8 mouse cellular contexts compared by ENCODE assay signal in genomic region chr14:34501447-34501803, GRCm38 (mm10). TPM values are rescaled to one million over a fixed set of nuclear protein-coding genes. Genes with fewer than 3 reads are reported as not detected.
DNase-seq lines count a peak whose midpoint lies in the region; ATAC-seq and TF ChIP-seq lines count a peak whose summit lies in the region.

No protein-coding gene starts in this region.

- peak overlapping the region; percentile 95 for H3K4me3 ChIP-seq in heart, embryonic 11.5 days (ENCODE audit: low read depth, low read length)
- peak overlapping the region; percentile 86 for H3K4me3 ChIP-seq in embryonic facial prominence, embryonic 15.5 days (replicated peaks)
- peak overlapping the region; percentile 94 for H3K4me3 ChIP-seq in limb, embryonic 14.5 days (replicated peaks; ENCODE audit: low read length)
- H3K4me3 ChIP-seq in stomach, embryonic 16.5 days (replicated peaks; ENCODE audit: low read length), result peak overlapping the region; percentile 94

- H3K4me2 ChIP-seq in heart, embryonic 11.5 days, result peak overlapping the region; percentile 72
- H3K4me2 ChIP-seq in embryonic facial prominence, embryonic 15.5 days (replicated peaks), result peak overlapping the region; percentile 51
- H3K4me2 ChIP-seq in limb, embryonic 14.5 days (replicated peaks; ENCODE audit: low read depth, low read length, severe bottlenecking), result peak overlapping the region; percentile 71
- H3K4me2 ChIP-seq in stomach, embryonic 16.5 days (ENCODE audit: low read depth, low read length), result peak overlapping the region; percentile 83

- ATAC-seq in heart, embryonic 11.5 days (replicated peaks; ENCODE audit: insufficient number of reproducible peaks, low FRiP score, low TSS enrichment), result no peak
- no peak for ATAC-seq in embryonic facial prominence, embryonic 15.5 days (ENCODE audit: insufficient number of reproducible peaks, low FRiP score, low TSS enrichment, low read depth)
- ATAC-seq in limb, embryonic 14.5 days (ENCODE audit: low FRiP score, low read depth), result no peak
- no peak for ATAC-seq in stomach, embryonic 16.5 days (ENCODE audit: insufficient read depth, low FRiP score)

- TF ChIP-seq POLR2A in limb, embryonic 14.5 days (IDR thresholded peaks at IDR 0.05; ENCODE audit: borderline replicate concordance, extremely low read depth, insufficient read depth, insufficient read length), result no peak

- peak overlapping the region; percentile 99 for H3K27ac ChIP-seq in heart, embryonic 11.5 days (ENCODE audit: low read depth, low read length)
- peak overlapping the region; percentile 96 for H3K27ac ChIP-seq in embryonic facial prominence, embryonic 15.5 days (replicated peaks)
- peak overlapping the region; percentile 100 for H3K27ac ChIP-seq in limb, embryonic 14.5 days (replicated peaks; ENCODE audit: low read depth, low read length)
- peak overlapping the region; percentile 97 for H3K27ac ChIP-seq in stomach, embryonic 16.5 days (ENCODE audit: low read length)

- WGBS in heart, embryonic 11.5 days (ENCODE audit: insufficient replicate concordance), result under 1% methylated on average over 16 of the region's 16 CpGs
- WGBS in embryonic facial prominence, embryonic 15.5 days, result under 1% methylated on average over 16 of the region's 16 CpGs
- WGBS in limb, embryonic 14.5 days, result under 1% methylated on average over 16 of the region's 16 CpGs
- WGBS in stomach, embryonic 16.5 days, result under 1% methylated on average over 16 of the region's 16 CpGs

- H3K9ac ChIP-seq in heart, embryonic 11.5 days (ENCODE audit: low read depth, low read length), result peak overlapping the region; percentile 100
- peak overlapping the region; percentile 93 for H3K9ac ChIP-seq in embryonic facial prominence, embryonic 15.5 days
- H3K9ac ChIP-seq in limb, embryonic 14.5 days (ENCODE audit: low read depth, low read length, severe bottlenecking), result peak overlapping the region; percentile 100
- peak overlapping the region; percentile 99 for H3K9ac ChIP-seq in stomach, embryonic 16.5 days (ENCODE audit: low read length)

- peaks cover 50% of the 10 kb centered on the region for H3K4me1 ChIP-seq in heart, embryonic 11.5 days (ENCODE audit: control insufficient read depth, insufficient read depth, low read length)
- peaks cover 40% of the 10 kb centered on the region for H3K4me1 ChIP-seq in embryonic facial prominence, embryonic 15.5 days
- peaks cover 29% of the 10 kb centered on the region for H3K4me1 ChIP-seq in limb, embryonic 14.5 days (ENCODE audit: control insufficient read depth, insufficient read depth, low read length)
- peaks cover 32% of the 10 kb centered on the region for H3K4me1 ChIP-seq in stomach, embryonic 16.5 days (ENCODE audit: control insufficient read depth, insufficient read depth, low read length)

- H3K27me3 ChIP-seq in heart, embryonic 11.5 days (ENCODE audit: control insufficient read depth, insufficient read depth, low read length), result no peaks in the 10 kb centered on the region
- H3K27me3 ChIP-seq in embryonic facial prominence, embryonic 15.5 days, result no peaks in the 10 kb centered on the region
- no peaks in the 10 kb centered on the region for H3K27me3 ChIP-seq in limb, embryonic 14.5 days (ENCODE audit: control insufficient read depth, insufficient read depth, low read length)
- H3K27me3 ChIP-seq in stomach, embryonic 16.5 days (ENCODE audit: control insufficient read depth, insufficient read depth, low read length), result no peaks in the 10 kb centered on the region

- H3K9me3 ChIP-seq in heart, embryonic 11.5 days (replicated peaks; ENCODE audit: control insufficient read depth, low read length), result no peaks in the 10 kb centered on the region
- no peaks in the 10 kb centered on the region for H3K9me3 ChIP-seq in embryonic facial prominence, embryonic 15.5 days (replicated peaks)
- H3K9me3 ChIP-seq in limb, embryonic 14.5 days (ENCODE audit: control insufficient read depth, low read length), result no peaks in the 10 kb centered on the region
- no peaks in the 10 kb centered on the region for H3K9me3 ChIP-seq in stomach, embryonic 16.5 days (replicated peaks; ENCODE audit: control insufficient read depth, low read length)

- H3K36me3 ChIP-seq in heart, embryonic 11.5 days (ENCODE audit: control insufficient read depth, insufficient read depth, low read length), result no peaks in the 10 kb centered on the region
- H3K36me3 ChIP-seq in embryonic facial prominence, embryonic 15.5 days, result no peaks in the 10 kb centered on the region
- no peaks in the 10 kb centered on the region for H3K36me3 ChIP-seq in limb, embryonic 14.5 days (ENCODE audit: control insufficient read depth, insufficient read depth, low read length)
- no peaks in the 10 kb centered on the region for H3K36me3 ChIP-seq in stomach, embryonic 16.5 days (ENCODE audit: control insufficient read depth, insufficient read depth, low read length)

- no peak for DNase-seq in heart, postnatal 4 days
- DNase-seq in B cell, adult 2 months, result peak; percentile 16 to 19
- DNase-seq in limb, embryonic 14.5 days (ENCODE audit: low spot score), result peak; percentile 36
- no peak for DNase-seq in cerebellum, postnatal 4 days (ENCODE audit: low spot score in 2 of 2)
- DNase-seq in adrenal gland, adult 18-20 months (ENCODE audit: low spot score in 2 of 2), result no peak

RNA-seq across cellular contexts. Expression of gene Bmpr1a, which starts 1.7 kb away (rescaled TPM):
- polyA plus RNA-seq in heart, embryonic 11.5 days (2014; fragmentation: Nextera tagmentation; extraction: Ambion mirVana), result 48.1 and 48.5 TPM in 2 replicates
- 100 to 1,000 TPM; 107 to 115 TPM for total RNA-seq in heart, postnatal 4 days (2021)
- polyA plus RNA-seq in embryonic facial prominence, embryonic 15.5 days (2015; fragmentation: Nextera tagmentation; extraction: Ambion mirVana), result 51.0 and 54.2 TPM in 2 replicates
- polyA plus RNA-seq in limb, embryonic 14.5 days (2012; rRNA removed), result 44.3 TPM in 2 replicates
- 72.1 and 72.4 TPM in 2 replicates for polyA plus RNA-seq in limb, embryonic 14.5 days (2014; fragmentation: Nextera tagmentation; extraction: Ambion mirVana)
- 22.4 and 22.9 TPM in 2 replicates for polyA plus RNA-seq in stomach, embryonic 16.5 days (2015; fragmentation: Nextera tagmentation; extraction: Ambion mirVana)
- 10 to 100 TPM; 49.1 to 65.5 TPM for total RNA-seq in adrenal gland, adult 18-20 months (2021)

RNA-seq across cellular contexts. Expression of gene 9230112D13Rik, which starts 21.2 kb away (rescaled TPM):
- not detected in 2 replicates for polyA plus RNA-seq in heart, embryonic 11.5 days (2014; fragmentation: Nextera tagmentation; extraction: Ambion mirVana)
- not detected for total RNA-seq in heart, postnatal 4 days (2021)
- not detected in 2 replicates for polyA plus RNA-seq in embryonic facial prominence, embryonic 15.5 days (2015; fragmentation: Nextera tagmentation; extraction: Ambion mirVana)
- polyA plus RNA-seq in limb, embryonic 14.5 days (2012; rRNA removed), result not detected in 2 replicates
- polyA plus RNA-seq in limb, embryonic 14.5 days (2014; fragmentation: Nextera tagmentation; extraction: Ambion mirVana), result not detected in 2 replicates
- not detected in 2 replicates for polyA plus RNA-seq in stomach, embryonic 16.5 days (2015; fragmentation: Nextera tagmentation; extraction: Ambion mirVana)
- not detected for total RNA-seq in adrenal gland, adult 18-20 months (2021)

Comparison
In these comparisons a context has a peak if more than half of its experiments do, and no peak if none do; other contexts are left out.
1. DNase-seq: peak in B cell, adult 2 months (2 of 2) and limb, embryonic 14.5 days (single experiment); none in heart, postnatal 4 days (single experiment), cerebellum, postnatal 4 days (0 of 2) and adrenal gland, adult 18-20 months (0 of 2).
2. Peak in every context shown above with its lines, with median percentiles within 50 percentile points of each other: H3K27ac ChIP-seq, H3K4me2 ChIP-seq, H3K4me3 ChIP-seq and H3K9ac ChIP-seq.